Mouse (Mus musculus): ENCODE measurements around the gene Gm960. TPM values are rescaled to one million over a fixed set of nuclear protein-coding genes. Genes with fewer than 3 reads are reported as not detected.
"Not testable (repeated sequence)": the region's sequence is repeated elsewhere in the genome, so short reads cannot be mapped to it uniquely, and the experiment has no call there.

The Gm960 gene
- polyA plus RNA-seq, 1 experiment from 2014 or later: 1.2 TPM

- Histone ChIP-seq H3K4me1 (ENCODE audit: control insufficient read depth, insufficient read depth, low read length) (no peaks in the 10 kb centered on the region), H3K36me3 (ENCODE audit: control insufficient read depth, insufficient read depth, low read length) (no peaks in the 10 kb centered on the region), H3K4me3 (replicated peaks; ENCODE audit: low read length) (no peak overlapping the region), H3K9ac (ENCODE audit: low read length) (no peak overlapping the region), H3K9me3 (replicated peaks; ENCODE audit: control insufficient read depth, low read length) (no peaks in the 10 kb centered on the region), H3K27me3 (ENCODE audit: control insufficient read depth, insufficient read depth, low read length) (no peaks in the 10 kb centered on the region), H3K27ac (ENCODE audit: low read length) (no peak overlapping the region), H3K4me2 (ENCODE audit: low read depth, low read length) (no peak overlapping the region)
- ATAC-seq (ENCODE audit: insufficient read depth, low FRiP score): no peak
- 59% methylated on average over 2 of the region's 2 CpGs for WGBS
These were observed 102.4 kb downstream of the Gm960 start for GRCm38 (mm10) chr19:4596071-4596470.

GRCm38 (mm10) chr19:4593792-4594522 is 104.5 kb downstream of the Gm960 start:
- peak; percentile 50 for ATAC-seq (ENCODE audit: insufficient read depth, low FRiP score)
- H3K9ac ChIP-seq (ENCODE audit: low read length): no peak overlapping the region
- no peaks in the 10 kb centered on the region for H3K4me1 ChIP-seq (ENCODE audit: control insufficient read depth, insufficient read depth, low read length)
- 55% methylated on average over 7 of the region's 7 CpGs for WGBS
- no peaks in the 10 kb centered on the region for H3K9me3 ChIP-seq (replicated peaks; ENCODE audit: control insufficient read depth, low read length)
- H3K27me3 ChIP-seq (ENCODE audit: control insufficient read depth, insufficient read depth, low read length): no peaks in the 10 kb centered on the region
- H3K27ac ChIP-seq (ENCODE audit: low read length): no peak overlapping the region
- H3K36me3 ChIP-seq (ENCODE audit: control insufficient read depth, insufficient read depth, low read length): no peaks in the 10 kb centered on the region
- H3K4me3 ChIP-seq (replicated peaks; ENCODE audit: low read length): no peak overlapping the region
- H3K4me2 ChIP-seq (ENCODE audit: low read depth, low read length): no peak overlapping the region

DNA sequence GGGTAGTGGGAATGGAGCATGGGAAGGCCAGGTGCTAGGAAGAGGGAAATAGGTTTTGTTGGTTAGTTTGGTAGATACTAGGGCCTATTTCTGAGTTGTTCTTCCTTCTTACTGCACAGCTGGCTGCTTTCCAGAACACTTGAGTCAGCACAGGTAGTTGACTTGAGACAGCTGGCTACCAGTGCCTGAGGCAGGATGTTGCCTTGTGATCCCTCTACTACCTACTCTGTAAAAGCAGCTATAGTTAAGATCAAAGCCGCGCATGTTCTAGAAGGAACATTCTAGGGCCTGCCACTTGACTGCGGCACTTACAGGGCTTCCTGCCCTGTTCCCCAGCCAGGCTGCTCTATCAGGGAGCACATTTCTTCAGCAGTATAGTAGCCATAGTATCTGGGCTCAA is 108.4 kb downstream of the Gm960 start:
- 69% methylated on average over 3 of the region's 3 CpGs for WGBS
- no peak for ATAC-seq (ENCODE audit: insufficient read depth, low FRiP score)

GRCm38 (mm10) chr19:4589081-4589480 is 109.4 kb downstream of the Gm960 start:
- ATAC-seq (ENCODE audit: insufficient read depth, low FRiP score): no peak
- H3K9me3 ChIP-seq (replicated peaks; ENCODE audit: control insufficient read depth, low read length): no peaks in the 10 kb centered on the region
- no peak overlapping the region for H3K27ac ChIP-seq (ENCODE audit: low read length)
- H3K4me1 ChIP-seq (ENCODE audit: control insufficient read depth, insufficient read depth, low read length): no peaks in the 10 kb centered on the region
- WGBS: 65% methylated on average over 1 of the region's 1 CpGs
- H3K4me2 ChIP-seq (ENCODE audit: low read depth, low read length): no peak overlapping the region
- H3K27me3 ChIP-seq (ENCODE audit: control insufficient read depth, insufficient read depth, low read length): no peaks in the 10 kb centered on the region
- no peak overlapping the region for H3K4me3 ChIP-seq (replicated peaks; ENCODE audit: low read length)
- H3K36me3 ChIP-seq (ENCODE audit: control insufficient read depth, insufficient read depth, low read length): no peaks in the 10 kb centered on the region
- no peak overlapping the region for H3K9ac ChIP-seq (ENCODE audit: low read length)

More for the DNA sequence above, 108.4 kb downstream of the Gm960 start:
- Histone ChIP-seq H3K36me3 (ENCODE audit: control insufficient read depth, insufficient read depth, low read length) (no peaks in the 10 kb centered on the region), H3K27ac (ENCODE audit: low read length) (no peak overlapping the region), H3K27me3 (ENCODE audit: control insufficient read depth, insufficient read depth, low read length) (no peaks in the 10 kb centered on the region), H3K4me2 (ENCODE audit: low read depth, low read length) (no peak overlapping the region), H3K9me3 (replicated peaks; ENCODE audit: control insufficient read depth, low read length) (no peaks in the 10 kb centered on the region), H3K4me3 (replicated peaks; ENCODE audit: low read length) (no peak overlapping the region), H3K4me1 (ENCODE audit: control insufficient read depth, insufficient read depth, low read length) (no peaks in the 10 kb centered on the region), H3K9ac (ENCODE audit: low read length) (peak overlapping the region; percentile 21; the same call in 1 of the 2 replicates)

- Histone ChIP-seq H3K4me2 (ENCODE audit: low read depth, low read length) (no peak overlapping the region), H3K36me3 (ENCODE audit: control insufficient read depth, insufficient read depth, low read length) (no peaks in the 10 kb centered on the region), H3K4me3 (replicated peaks; ENCODE audit: low read length) (no peak overlapping the region), H3K9me3 (replicated peaks; ENCODE audit: control insufficient read depth, low read length) (no peaks in the 10 kb centered on the region), H3K27me3 (ENCODE audit: control insufficient read depth, insufficient read depth, low read length) (no peaks in the 10 kb centered on the region), H3K9ac (ENCODE audit: low read length) (no peak overlapping the region), H3K27ac (ENCODE audit: low read length) (no peak overlapping the region), H3K4me1 (ENCODE audit: control insufficient read depth, insufficient read depth, low read length) (no peaks in the 10 kb centered on the region)
- 56% methylated on average over 3 of the region's 3 CpGs for WGBS
- no peak for ATAC-seq (ENCODE audit: insufficient read depth, low FRiP score)
These were observed 110.0 kb downstream of the Gm960 start for GRCm38 (mm10) chr19:4588430-4588829.

- Histone ChIP-seq H3K36me3 (ENCODE audit: control insufficient read depth, insufficient read depth, low read length) (no peaks in the 10 kb centered on the region), H3K27me3 (ENCODE audit: control insufficient read depth, insufficient read depth, low read length) (no peaks in the 10 kb centered on the region), H3K9ac (ENCODE audit: low read length) (no peak overlapping the region), H3K4me3 (replicated peaks; ENCODE audit: low read length) (no peak overlapping the region), H3K27ac (ENCODE audit: low read length) (no peak overlapping the region), H3K9me3 (replicated peaks; ENCODE audit: control insufficient read depth, low read length) (no peaks in the 10 kb centered on the region), H3K4me1 (ENCODE audit: control insufficient read depth, insufficient read depth, low read length) (no peaks in the 10 kb centered on the region), H3K4me2 (ENCODE audit: low read depth, low read length) (no peak overlapping the region)
- no peak for ATAC-seq (ENCODE audit: insufficient read depth, low FRiP score)
- WGBS: 58% methylated on average over 2 of the region's 2 CpGs
These were observed 111.0 kb downstream of the Gm960 start for GRCm38 (mm10) chr19:4587426-4587825.

GRCm38 (mm10) chr19:4586783-4587182 is 111.7 kb downstream of the Gm960 start:
- not testable (repeated sequence) for H3K9me3 ChIP-seq (replicated peaks; ENCODE audit: control insufficient read depth, low read length); H3K4me2 ChIP-seq (ENCODE audit: low read depth, low read length); H3K36me3 ChIP-seq (ENCODE audit: control insufficient read depth, insufficient read depth, low read length); H3K4me1 ChIP-seq (ENCODE audit: control insufficient read depth, insufficient read depth, low read length); H3K4me3 ChIP-seq (replicated peaks; ENCODE audit: low read length); H3K27ac ChIP-seq (ENCODE audit: low read length); H3K9ac ChIP-seq (ENCODE audit: low read length); H3K27me3 ChIP-seq (ENCODE audit: control insufficient read depth, insufficient read depth, low read length); ATAC-seq (ENCODE audit: insufficient read depth, low FRiP score)

DNA sequence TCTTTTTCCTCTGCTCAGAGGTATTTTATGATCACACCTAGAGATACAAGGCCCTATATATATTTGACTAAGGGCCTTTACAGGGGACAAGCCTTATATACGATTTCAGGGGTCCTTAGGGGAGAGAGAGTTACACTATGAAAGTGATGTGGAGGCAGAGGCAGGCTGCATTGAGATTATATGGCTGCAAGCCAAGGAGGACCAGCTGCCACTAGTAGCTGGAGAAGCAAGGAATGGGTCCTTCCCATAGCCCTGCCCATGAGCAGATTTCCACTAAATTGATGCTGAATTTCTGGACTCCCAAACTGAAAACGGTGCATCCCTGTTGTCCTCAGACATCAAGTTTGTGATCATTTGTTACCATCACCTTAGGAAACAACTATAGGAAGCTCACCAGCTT is 114.6 kb downstream of the Gm960 start:
- Histone ChIP-seq H3K4me1 (ENCODE audit: control insufficient read depth, insufficient read depth, low read length) (no peaks in the 10 kb centered on the region), H3K4me3 (replicated peaks; ENCODE audit: low read length) (no peak overlapping the region), H3K9ac (ENCODE audit: low read length) (no peak overlapping the region), H3K27me3 (ENCODE audit: control insufficient read depth, insufficient read depth, low read length) (no peaks in the 10 kb centered on the region), H3K4me2 (ENCODE audit: low read depth, low read length) (no peak overlapping the region), H3K36me3 (ENCODE audit: control insufficient read depth, insufficient read depth, low read length) (no peaks in the 10 kb centered on the region), H3K9me3 (replicated peaks; ENCODE audit: control insufficient read depth, low read length) (no peaks in the 10 kb centered on the region), H3K27ac (ENCODE audit: low read length) (no peak overlapping the region)
- no peak for ATAC-seq (ENCODE audit: insufficient read depth, low FRiP score)
- WGBS: 56% methylated on average over 2 of the region's 2 CpGs

GRCm38 (mm10) chr19:4579296-4579695 is 119.2 kb downstream of the Gm960 start:
- Histone ChIP-seq H3K4me1 (ENCODE audit: control insufficient read depth, insufficient read depth, low read length) (no peaks in the 10 kb centered on the region), H3K27me3 (ENCODE audit: control insufficient read depth, insufficient read depth, low read length) (no peaks in the 10 kb centered on the region), H3K9ac (ENCODE audit: low read length) (no peak overlapping the region), H3K36me3 (ENCODE audit: control insufficient read depth, insufficient read depth, low read length) (no peaks in the 10 kb centered on the region), H3K9me3 (replicated peaks; ENCODE audit: control insufficient read depth, low read length) (no peaks in the 10 kb centered on the region), H3K27ac (ENCODE audit: low read length) (no peak overlapping the region), H3K4me2 (ENCODE audit: low read depth, low read length) (no peak overlapping the region), H3K4me3 (replicated peaks; ENCODE audit: low read length) (no peak overlapping the region)
- no peak for ATAC-seq (ENCODE audit: insufficient read depth, low FRiP score)
- 39% methylated on average over 5 of the region's 5 CpGs for WGBS

All from stomach, embryonic 16.5 days (tissue).